ENCODE assay signal across 24 mouse cellular contexts in the genomic region with DNA sequence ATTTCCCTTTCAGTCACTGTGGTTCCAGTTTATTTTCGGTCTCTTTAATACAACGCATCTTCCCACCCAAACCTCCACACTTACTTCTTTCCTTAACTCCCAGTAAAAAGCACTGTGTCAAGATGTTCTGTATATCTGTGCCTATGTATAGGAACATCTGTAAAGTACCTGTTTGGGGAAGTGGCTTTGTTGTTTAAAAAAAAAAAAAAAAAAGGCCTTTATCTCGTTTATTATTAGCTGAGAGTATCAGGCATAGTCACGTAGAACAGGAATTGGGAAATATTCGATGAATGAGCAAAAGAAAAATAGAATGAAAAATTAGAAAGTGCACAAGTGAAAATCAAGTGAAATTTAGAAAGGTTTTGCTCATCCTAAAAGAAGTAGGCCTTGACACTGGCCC.
"Had no signal": no experiment of that assay in that cellular context is flagged by ENCODE, and none has a peak within 500 bp of the region (broad histone marks: within the 10 kb centered on the region; RNA-seq: fewer than 3 reads in every experiment).

No protein-coding gene starts in this region.

- H3K9ac ChIP-seq: embryonic facial prominence, embryonic 12.5 days; embryonic facial prominence, embryonic 13.5 days; embryonic facial prominence, embryonic 15.5 days; forebrain, embryonic 12.5 days; forebrain, embryonic 13.5 days; forebrain, embryonic 15.5 days; forebrain, postnatal 0 days had no signal

- H3K36me3 ChIP-seq: embryonic facial prominence, embryonic 10.5 days; embryonic facial prominence, embryonic 12.5 days; embryonic facial prominence, embryonic 13.5 days; embryonic facial prominence, embryonic 15.5 days; forebrain, embryonic 10.5 days; forebrain, embryonic 12.5 days; forebrain, embryonic 15.5 days; heart, embryonic 10.5 days had no signal

- DNase-seq: cerebellum, adult 9-10 months; cerebellum, adult 9-11 months; cerebellum, postnatal 10 days; cerebellum, postnatal 14 days; cerebellum, postnatal 25 days; cerebellum, postnatal 36 days; embryo, embryonic 11 days; forebrain, postnatal 0 days; gastrocnemius, postnatal 10 days; heart, adult 11 months; heart, adult 18-20 months; heart, adult 2 months had no signal

- H3K4me3 ChIP-seq: embryonic facial prominence, embryonic 10.5 days; embryonic facial prominence, embryonic 12.5 days; embryonic facial prominence, embryonic 13.5 days; embryonic facial prominence, embryonic 15.5 days; erythroblast, embryonic 14.5 days; forebrain, embryonic 10.5 days; forebrain, embryonic 12.5 days; forebrain, embryonic 13.5 days; forebrain, embryonic 15.5 days; heart, adult 2 months; heart, embryonic 10.5 days had no signal

- H3K9me3 ChIP-seq: embryonic facial prominence, embryonic 10.5 days; embryonic facial prominence, embryonic 12.5 days; embryonic facial prominence, embryonic 13.5 days; embryonic facial prominence, embryonic 15.5 days; forebrain, embryonic 10.5 days; forebrain, embryonic 12.5 days; forebrain, embryonic 13.5 days; forebrain, embryonic 15.5 days; heart, embryonic 10.5 days had no signal

- H3K27me3 ChIP-seq: embryonic facial prominence, embryonic 12.5 days; embryonic facial prominence, embryonic 13.5 days; embryonic facial prominence, embryonic 15.5 days; forebrain, embryonic 12.5 days; forebrain, embryonic 13.5 days; forebrain, embryonic 15.5 days had no signal

- H3K27ac ChIP-seq: embryonic facial prominence, embryonic 10.5 days; embryonic facial prominence, embryonic 12.5 days; embryonic facial prominence, embryonic 13.5 days; embryonic facial prominence, embryonic 15.5 days; forebrain, embryonic 10.5 days; forebrain, embryonic 12.5 days; forebrain, embryonic 13.5 days; forebrain, embryonic 15.5 days; heart, adult 2 months; heart, embryonic 10.5 days had no signal

- H3K4me1 ChIP-seq: embryonic facial prominence, embryonic 15.5 days; forebrain, embryonic 10.5 days; forebrain, embryonic 12.5 days; forebrain, embryonic 13.5 days; forebrain, embryonic 15.5 days; heart, embryonic 10.5 days had no signal

- H3K4me2 ChIP-seq: embryonic facial prominence, embryonic 12.5 days; embryonic facial prominence, embryonic 13.5 days; embryonic facial prominence, embryonic 15.5 days; forebrain, embryonic 12.5 days; forebrain, embryonic 13.5 days; forebrain, embryonic 15.5 days had no signal

- ATAC-seq: forebrain, embryonic 13.5 days; forebrain, embryonic 14.5 days; forebrain, embryonic 15.5 days; forebrain, embryonic 16.5 days; forebrain, postnatal 0 days had no signal
